Mouse (Mus musculus): ENCODE data around the gene Zfp689. TPM values are rescaled to one million over a fixed set of nuclear protein-coding genes. Genes with fewer than 3 reads are reported as not detected.

Gene Zfp689
- polyA plus RNA-seq, 1 experiment from 2014 or later, result 17.6 TPM

DNA sequence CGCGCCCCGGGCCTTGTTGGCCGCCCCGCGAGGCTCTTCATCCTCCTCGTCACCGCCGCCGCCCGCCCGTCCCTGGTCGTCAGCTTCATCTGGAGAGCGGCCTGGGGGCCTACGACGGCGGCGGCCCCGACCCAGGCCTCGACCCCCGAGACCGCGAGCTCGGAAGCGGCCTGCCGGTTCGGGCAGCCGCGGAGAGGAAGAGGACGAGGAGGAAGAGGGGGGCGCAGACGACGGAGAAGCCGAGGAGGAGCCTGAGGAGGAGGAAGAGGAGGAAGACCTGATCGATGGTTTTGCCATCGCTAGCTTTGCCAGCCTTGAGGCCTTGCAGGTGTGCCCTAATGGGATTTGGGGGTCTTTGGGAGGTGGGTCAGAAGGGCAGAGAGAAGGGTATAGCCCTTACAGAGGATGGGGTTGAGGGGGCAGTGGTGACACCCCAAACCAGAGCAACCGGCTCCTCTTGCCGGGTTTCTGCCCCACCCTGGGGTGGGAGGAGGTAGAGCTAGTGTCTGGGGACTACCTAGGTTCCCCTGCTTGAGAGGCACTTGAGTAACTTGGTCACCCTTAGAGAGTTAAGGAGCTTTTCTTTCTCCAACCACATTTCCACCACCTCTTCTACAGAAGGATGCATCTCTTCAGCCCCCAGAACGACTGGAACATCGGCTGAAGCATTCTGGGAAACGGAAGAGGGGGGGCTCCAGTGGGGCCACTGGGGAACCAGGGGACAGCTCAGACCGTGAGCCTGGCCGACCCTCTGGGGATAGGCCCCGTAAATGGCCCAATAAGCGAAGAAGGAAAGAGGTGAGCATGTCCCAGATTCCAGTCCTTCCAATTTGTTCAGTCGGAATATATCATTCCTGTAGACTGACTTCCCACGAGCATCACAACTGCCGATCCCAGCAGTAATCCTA, 30.6 kb upstream of the Zfp689 start:
- no peak for ATAC-seq
- peaks cover 27% of the 10 kb centered on the region for H3K4me1 ChIP-seq (ENCODE audit: control insufficient read depth, insufficient read depth, low read length)
- WGBS, result 4% methylated on average over 41 of the region's 48 CpGs
- peaks cover 23% of the 10 kb centered on the region for H3K36me3 ChIP-seq (ENCODE audit: control insufficient read depth, insufficient read depth, low read length)
- peak overlapping the region; percentile 79 for H3K4me2 ChIP-seq (ENCODE audit: low read length)
- H3K9me3 ChIP-seq (replicated peaks; ENCODE audit: control insufficient read depth, low read length, poor library complexity, severe bottlenecking), result no peaks in the 10 kb centered on the region
- H3K27ac ChIP-seq (ENCODE audit: low read length), result peak overlapping the region; percentile 92
- H3K4me3 ChIP-seq (ENCODE audit: low read depth, low read length), result peak overlapping the region; percentile 76
- H3K27me3 ChIP-seq (ENCODE audit: control insufficient read depth, insufficient read depth, low read depth, low read length), result no peaks in the 10 kb centered on the region
- H3K9ac ChIP-seq (ENCODE audit: low read depth, low read length), result peak overlapping the region; percentile 88

DNA sequence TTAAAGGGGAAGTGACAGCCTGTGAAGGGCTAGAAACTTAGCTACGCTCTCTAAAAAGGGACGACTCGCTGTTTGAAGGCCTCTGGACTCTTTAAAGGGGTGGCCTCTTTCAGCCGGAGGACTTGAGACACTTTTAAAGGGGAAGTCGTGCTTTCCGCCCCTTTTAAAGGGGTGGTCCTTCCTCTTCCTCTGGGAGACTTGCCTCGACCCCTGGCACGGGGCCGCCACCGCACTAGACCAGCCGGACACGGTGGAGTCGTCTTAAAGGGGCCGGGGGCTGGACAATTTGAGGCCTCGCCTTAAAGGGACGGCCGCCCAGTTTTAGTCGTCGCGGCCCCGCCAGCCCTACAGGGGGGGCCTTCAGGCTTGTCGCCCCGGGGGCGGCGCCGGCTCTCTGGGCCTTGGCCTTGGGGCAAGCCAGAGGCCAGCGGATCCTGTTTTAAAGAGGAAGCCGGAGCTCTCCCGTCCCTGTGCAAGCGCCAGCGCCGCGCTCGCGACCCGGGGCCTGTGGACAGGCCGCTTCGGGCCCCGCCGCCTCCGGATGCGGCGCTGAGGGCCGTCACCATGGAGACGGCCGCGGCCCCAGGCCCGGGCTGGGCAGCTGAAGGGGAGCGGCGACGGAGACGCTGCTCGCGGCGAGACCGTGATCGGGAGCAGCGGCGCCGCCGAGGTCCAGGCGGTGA, 29.8 kb upstream of the Zfp689 start, which contains the start of gene Fbrs:
Fbrs (plus strand) TSS at position 565 of the 683 bp plus-strand sequence.
- no peaks in the 10 kb centered on the region for H3K9me3 ChIP-seq (replicated peaks; ENCODE audit: control insufficient read depth, low read length, poor library complexity, severe bottlenecking)
- H3K9ac ChIP-seq (ENCODE audit: low read depth, low read length), result peak within 1 kb of the TSS; percentile 88
- H3K27me3 ChIP-seq (ENCODE audit: control insufficient read depth, insufficient read depth, low read depth, low read length), result no peaks in the 10 kb centered on the region
- H3K36me3 ChIP-seq (ENCODE audit: control insufficient read depth, insufficient read depth, low read length), result peaks cover 23% of the 10 kb centered on the region
- ATAC-seq, result peak; percentile 83
- WGBS, result 0% methylated on average over 45 of the region's 62 CpGs
- H3K27ac ChIP-seq (ENCODE audit: low read length), result peak within 1 kb of the TSS; percentile 92
- H3K4me1 ChIP-seq (ENCODE audit: control insufficient read depth, insufficient read depth, low read length), result peaks cover 26% of the 10 kb centered on the region
- peak within 1 kb of the TSS; percentile 79 for H3K4me2 ChIP-seq (ENCODE audit: low read length)
- peak within 1 kb of the TSS; percentile 76 for H3K4me3 ChIP-seq (ENCODE audit: low read depth, low read length)

DNA sequence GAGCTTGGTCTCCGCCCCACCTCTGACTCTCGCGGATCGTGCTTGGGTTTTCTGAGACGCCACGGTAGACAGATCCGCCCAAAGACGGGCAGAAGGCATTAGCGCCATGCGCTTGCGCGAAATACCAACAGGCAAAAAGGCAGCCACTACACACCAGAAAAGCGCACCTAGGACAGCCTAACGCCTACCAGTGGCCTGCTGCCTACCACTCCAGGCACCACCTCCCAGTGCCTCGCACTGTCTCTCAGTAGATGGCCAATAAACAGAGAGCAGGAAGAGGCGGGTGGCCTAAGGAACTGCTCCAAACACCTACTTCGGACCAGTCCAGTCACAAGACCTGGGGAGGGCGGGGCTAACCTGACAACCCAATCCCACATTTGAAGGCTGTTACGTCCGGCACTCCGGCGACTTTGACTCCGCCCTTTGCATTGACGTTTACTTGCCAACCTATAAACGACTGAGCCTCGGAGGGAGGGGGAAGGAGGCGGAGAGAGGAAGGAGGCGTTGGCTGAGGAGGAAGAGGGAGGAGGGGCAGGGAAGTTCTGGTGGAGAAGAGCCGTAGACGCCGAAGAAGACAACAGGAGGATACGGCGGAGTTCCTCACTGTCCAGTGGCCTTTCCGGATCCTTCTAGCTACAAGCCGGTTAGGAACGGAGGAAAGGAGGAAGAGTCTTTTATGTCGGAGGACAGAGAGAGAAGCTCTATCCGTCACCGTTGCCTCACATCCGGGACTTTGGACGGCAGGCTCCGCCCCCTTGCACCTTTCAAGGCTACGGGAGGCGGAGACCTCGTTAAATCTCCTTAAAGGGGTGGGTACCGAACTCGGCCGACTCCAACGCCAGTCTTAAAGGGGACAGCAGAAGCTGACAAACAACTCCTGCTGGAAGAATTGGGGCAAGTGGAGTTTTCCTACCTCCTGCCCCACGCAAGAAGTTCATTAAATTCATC, 29.0 kb upstream of the Zfp689 start:
- Histone ChIP-seq H3K4me1 (ENCODE audit: control insufficient read depth, insufficient read depth, low read length) (peaks cover 24% of the 10 kb centered on the region), H3K27ac (ENCODE audit: low read length) (peak overlapping the region; percentile 92), H3K27me3 (ENCODE audit: control insufficient read depth, insufficient read depth, low read depth, low read length) (no peaks in the 10 kb centered on the region), H3K9me3 (replicated peaks; ENCODE audit: control insufficient read depth, low read length, poor library complexity, severe bottlenecking) (no peaks in the 10 kb centered on the region), H3K36me3 (ENCODE audit: control insufficient read depth, insufficient read depth, low read length) (peaks cover 22% of the 10 kb centered on the region), H3K9ac (ENCODE audit: low read depth, low read length) (peak overlapping the region; percentile 88), H3K4me3 (ENCODE audit: low read depth, low read length) (peak overlapping the region; percentile 76), H3K4me2 (ENCODE audit: low read length) (peak overlapping the region; percentile 79)
- WGBS, result under 1% methylated on average over 50 of the region's 50 CpGs
- ATAC-seq, result peak; percentile 93

DNA sequence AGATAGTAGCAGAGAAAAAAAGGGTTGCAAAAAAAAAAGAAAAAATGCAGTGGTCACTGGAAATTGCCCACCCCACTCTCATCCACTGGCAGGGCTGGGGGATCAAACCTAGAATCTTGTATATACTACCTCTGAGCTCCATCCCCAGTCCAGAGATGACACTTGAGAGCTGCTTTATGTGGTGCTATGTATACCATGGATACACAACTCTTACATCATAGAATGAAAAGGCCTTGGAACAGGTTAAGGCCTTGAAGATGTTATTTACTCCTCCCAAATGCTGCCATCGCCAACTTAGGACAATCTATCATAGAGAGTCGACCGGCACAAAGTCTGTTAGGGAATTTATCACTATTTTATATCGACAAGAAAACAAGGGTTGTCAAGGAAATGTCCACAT, 27.9 kb upstream of the Zfp689 start:
- Histone ChIP-seq H3K4me1 (ENCODE audit: control insufficient read depth, insufficient read depth, low read length) (peaks cover 33% of the 10 kb centered on the region), H3K4me3 (ENCODE audit: low read depth, low read length) (peak overlapping the region; percentile 76; the same call in 1 of the 2 replicates)
- WGBS, result 89% methylated on average over 4 of the region's 4 CpGs

DNA sequence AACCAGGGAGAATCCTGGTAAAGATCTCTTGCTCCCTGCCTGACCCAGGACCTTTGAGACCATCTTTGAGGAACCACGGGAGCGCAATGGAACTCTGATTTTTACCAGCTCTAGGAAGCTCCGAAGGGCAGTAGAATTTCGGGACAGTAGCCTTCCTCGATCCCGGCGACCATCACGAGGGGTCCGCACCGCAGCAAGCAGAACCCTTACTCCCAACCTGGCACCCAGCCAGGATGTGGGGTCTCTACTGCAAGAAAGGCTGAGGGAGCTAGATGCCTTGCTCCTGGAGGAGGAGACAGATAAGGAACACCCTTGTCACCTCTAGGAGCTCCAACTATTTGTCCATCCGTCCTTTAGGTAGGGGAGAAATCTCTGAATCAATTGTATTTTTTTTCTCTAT, 27.4 kb upstream of the Zfp689 start:
- no peak overlapping the region for H3K27ac ChIP-seq (ENCODE audit: low read length)

More for the DNA sequence above, 27.9 kb upstream of the Zfp689 start:
- Histone ChIP-seq H3K9ac (ENCODE audit: low read depth, low read length) (0 out of 2 replicates have a peak overlapping the region, but pooled peaks have one; percentile 36), H3K4me2 (ENCODE audit: low read length) (peak overlapping the region; percentile 69), H3K27me3 (ENCODE audit: control insufficient read depth, insufficient read depth, low read depth, low read length) (no peaks in the 10 kb centered on the region), H3K27ac (ENCODE audit: low read length) (peak overlapping the region; percentile 92), H3K36me3 (ENCODE audit: control insufficient read depth, insufficient read depth, low read length) (peaks cover 21% of the 10 kb centered on the region), H3K9me3 (replicated peaks; ENCODE audit: control insufficient read depth, low read length, poor library complexity, severe bottlenecking) (no peaks in the 10 kb centered on the region)
- no peak for ATAC-seq

DNA sequence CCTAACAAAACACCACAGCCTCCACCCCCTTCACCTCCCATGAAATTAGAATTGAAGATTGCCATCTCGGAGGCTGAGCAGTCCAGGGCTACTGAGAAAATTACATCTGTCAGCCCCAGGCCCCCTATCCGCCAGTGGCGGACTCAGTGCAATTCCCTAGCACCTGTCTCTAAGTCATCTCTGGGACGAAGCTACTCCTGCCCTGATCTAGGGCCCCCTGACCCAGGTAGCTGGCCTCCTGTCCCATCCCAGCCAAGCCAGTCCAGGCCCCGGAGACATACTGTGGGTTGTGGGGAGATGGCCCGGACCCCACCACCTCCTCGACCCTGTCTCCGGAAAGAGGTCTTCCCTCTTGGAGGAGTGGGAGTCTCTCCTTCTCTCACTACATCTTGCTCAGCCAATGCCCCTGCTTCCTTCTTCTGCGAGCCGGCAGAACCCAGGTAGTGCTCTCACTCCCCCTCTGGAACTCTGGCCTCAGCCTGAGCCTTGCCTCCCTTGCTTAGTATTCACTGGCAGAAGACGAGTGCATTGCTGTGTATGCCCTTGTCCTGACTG, 26.3 kb upstream of the Zfp689 start:
- no peak overlapping the region for H3K4me2 ChIP-seq (ENCODE audit: low read length)
- no peaks in the 10 kb centered on the region for H3K27me3 ChIP-seq (ENCODE audit: control insufficient read depth, insufficient read depth, low read depth, low read length)
- no peak for ATAC-seq
- no peak overlapping the region for H3K9ac ChIP-seq (ENCODE audit: low read depth, low read length)
- H3K27ac ChIP-seq (ENCODE audit: low read length), result no peak overlapping the region
- peaks cover 22% of the 10 kb centered on the region for H3K4me1 ChIP-seq (ENCODE audit: control insufficient read depth, insufficient read depth, low read length)
- WGBS, result 97% methylated on average over 11 of the region's 11 CpGs
- no peak overlapping the region for H3K4me3 ChIP-seq (ENCODE audit: low read depth, low read length)
- H3K9me3 ChIP-seq (replicated peaks; ENCODE audit: control insufficient read depth, low read length, poor library complexity, severe bottlenecking), result no peaks in the 10 kb centered on the region
- peaks cover 21% of the 10 kb centered on the region for H3K36me3 ChIP-seq (ENCODE audit: control insufficient read depth, insufficient read depth, low read length)

More for the DNA sequence above, 27.4 kb upstream of the Zfp689 start:
- no peak for ATAC-seq
- H3K4me2 ChIP-seq (ENCODE audit: low read length), result no peak overlapping the region
- WGBS, result 94% methylated on average over 11 of the region's 11 CpGs
- H3K9me3 ChIP-seq (replicated peaks; ENCODE audit: control insufficient read depth, low read length, poor library complexity, severe bottlenecking), result no peaks in the 10 kb centered on the region
- H3K27me3 ChIP-seq (ENCODE audit: control insufficient read depth, insufficient read depth, low read depth, low read length), result no peaks in the 10 kb centered on the region
- peaks cover 33% of the 10 kb centered on the region for H3K4me1 ChIP-seq (ENCODE audit: control insufficient read depth, insufficient read depth, low read length)
- H3K36me3 ChIP-seq (ENCODE audit: control insufficient read depth, insufficient read depth, low read length), result peaks cover 21% of the 10 kb centered on the region
- no peak overlapping the region for H3K4me3 ChIP-seq (ENCODE audit: low read depth, low read length)
- H3K9ac ChIP-seq (ENCODE audit: low read depth, low read length), result no peak overlapping the region

DNA sequence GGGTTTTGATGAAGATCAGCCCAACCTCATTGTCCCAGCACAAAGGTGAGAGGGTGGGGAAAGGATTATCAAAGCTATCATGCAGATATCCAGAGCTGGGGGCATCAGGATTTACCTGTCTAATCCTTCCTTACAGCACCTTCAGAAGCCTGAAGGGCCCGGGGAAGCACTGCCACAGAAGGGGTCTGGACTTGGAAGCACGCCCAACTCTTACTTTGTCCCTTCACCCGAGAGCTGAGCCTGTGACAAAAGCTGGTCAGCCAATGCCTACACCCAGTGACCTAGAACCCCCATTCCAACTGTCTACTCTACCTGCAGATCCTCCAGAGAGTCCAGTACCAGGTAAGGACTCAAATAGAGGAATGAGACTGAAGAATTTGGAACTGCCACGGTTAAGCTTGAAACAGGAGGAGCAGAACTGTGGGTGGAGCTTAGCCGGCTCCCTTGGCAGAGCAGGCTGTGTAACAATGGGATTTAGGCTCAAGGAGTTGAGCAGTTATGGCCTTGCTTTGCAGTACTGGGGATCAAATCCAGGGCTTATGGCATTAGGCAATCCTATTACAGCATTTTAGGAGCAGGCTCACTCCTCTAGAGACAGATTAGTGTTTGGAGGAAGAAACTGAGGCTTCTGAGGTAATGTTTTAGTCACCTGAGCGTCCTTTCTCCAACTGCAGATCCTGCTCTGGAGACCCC, 25.6 kb upstream of the Zfp689 start:
- peaks cover 23% of the 10 kb centered on the region for H3K4me1 ChIP-seq (ENCODE audit: control insufficient read depth, insufficient read depth, low read length)
- no peak overlapping the region for H3K4me2 ChIP-seq (ENCODE audit: low read length)
- no peak overlapping the region for H3K9ac ChIP-seq (ENCODE audit: low read depth, low read length)
- WGBS, result 80% methylated on average over 6 of the region's 6 CpGs
- no peak overlapping the region for H3K4me3 ChIP-seq (ENCODE audit: low read depth, low read length)
- peaks cover 21% of the 10 kb centered on the region for H3K36me3 ChIP-seq (ENCODE audit: control insufficient read depth, insufficient read depth, low read length)
- H3K27me3 ChIP-seq (ENCODE audit: control insufficient read depth, insufficient read depth, low read depth, low read length), result no peaks in the 10 kb centered on the region
- no peak overlapping the region for H3K27ac ChIP-seq (ENCODE audit: low read length)
- ATAC-seq, result no peak
- H3K9me3 ChIP-seq (replicated peaks; ENCODE audit: control insufficient read depth, low read length, poor library complexity, severe bottlenecking), result no peaks in the 10 kb centered on the region

DNA sequence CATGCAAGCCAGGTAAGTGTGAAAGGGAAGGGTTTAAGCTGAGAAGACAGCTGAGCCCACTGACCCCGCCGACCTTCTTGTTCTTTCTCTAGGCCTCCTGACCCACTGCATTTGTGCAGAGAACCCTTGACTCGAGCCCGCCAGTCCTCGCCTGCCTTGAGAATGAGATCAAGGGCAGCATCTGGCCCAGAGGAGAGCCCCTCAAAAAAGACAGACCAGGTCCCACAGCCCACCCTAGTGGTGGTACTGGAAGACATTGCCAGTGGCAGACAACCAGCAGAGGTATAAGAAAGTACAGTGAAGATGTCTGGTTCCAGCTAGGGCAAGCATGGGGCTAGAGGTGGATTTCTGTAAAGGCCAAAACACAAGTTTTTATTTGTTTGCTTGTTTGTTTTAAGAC, 24.7 kb upstream of the Zfp689 start:
- H3K4me3 ChIP-seq (ENCODE audit: low read depth, low read length), result no peak overlapping the region
- H3K9me3 ChIP-seq (replicated peaks; ENCODE audit: control insufficient read depth, low read length, poor library complexity, severe bottlenecking), result no peaks in the 10 kb centered on the region
- H3K4me2 ChIP-seq (ENCODE audit: low read length), result no peak overlapping the region
- no peak overlapping the region for H3K9ac ChIP-seq (ENCODE audit: low read depth, low read length)
- no peak overlapping the region for H3K27ac ChIP-seq (ENCODE audit: low read length)
- ATAC-seq, result no peak
- peaks cover 21% of the 10 kb centered on the region for H3K36me3 ChIP-seq (ENCODE audit: control insufficient read depth, insufficient read depth, low read length)
- WGBS, result 75% methylated on average over 5 of the region's 5 CpGs
- no peaks in the 10 kb centered on the region for H3K27me3 ChIP-seq (ENCODE audit: control insufficient read depth, insufficient read depth, low read depth, low read length)
- peaks cover 27% of the 10 kb centered on the region for H3K4me1 ChIP-seq (ENCODE audit: control insufficient read depth, insufficient read depth, low read length)
